Mouse (Mus musculus) MEL (cell line): Measurements from ENCODE around the gene Utp20.

Source experiments
- BHLHE40 ChIP-seq: IDR thresholded peaks from 2 replicates; pipeline ENCODE4 v1.6.1; 2012; ENCODE audit warnings: low read depth, mild to moderate bottlenecking, inconsistent platforms, low read length, improper control_type of control experiment, borderline replicate concordance
- CTCF ChIP-seq, 3 experiments: IDR thresholded peaks in 2 of 3; conservative IDR thresholded peaks in 1 of 3; 2 replicates each; pipeline ENCODE4 v1.5.1; 2011 to 2012; ENCODE audit warnings: low read length in 3 of 3, low read depth in 2 of 3, mild to moderate bottlenecking in 2 of 3, improper control_type of control experiment in 1 of 3, inconsistent platforms in 1 of 3, mixed read lengths in 1 of 3, moderate library complexity in 1 of 3; ENCODE audit not compliant: control insufficient read depth in 1 of 3, insufficient read depth in 1 of 3, poor library complexity in 1 of 3, severe bottlenecking in 1 of 3
- EP300 ChIP-seq, 2 experiments: IDR thresholded peaks; 2 replicates each; pipeline ENCODE4 v1.6.1; 2011; ENCODE audit warnings: improper control_type of control experiment in 2 of 2, low read length in 2 of 2, low read depth in 1 of 2, mild to moderate bottlenecking in 1 of 2
- HCFC1 ChIP-seq: IDR thresholded peaks from 2 replicates; pipeline ENCODE4 v1.6.1; 2012; ENCODE audit warnings: low read depth, mild to moderate bottlenecking, inconsistent platforms, low read length, improper control_type of control experiment, moderate library complexity
- JUND ChIP-seq: IDR thresholded peaks from 2 replicates; pipeline ENCODE4 v1.6.1; 2011; ENCODE audit warnings: low read depth, mild to moderate bottlenecking, improper control_type of control experiment, low read length
- MYC ChIP-seq: IDR thresholded peaks from 2 replicates; pipeline ENCODE4 v1.6.1; 2011; ENCODE audit warnings: low read depth, mild to moderate bottlenecking, low read length, improper control_type of control experiment, moderate library complexity
- RAD21 ChIP-seq: IDR thresholded peaks from 2 replicates; pipeline ENCODE4 v1.6.1; 2011; ENCODE audit warnings: mild to moderate bottlenecking, low read depth, low read length, improper control_type of control experiment
- SIN3A ChIP-seq: IDR thresholded peaks from 2 replicates; pipeline ENCODE4 v1.6.1; 2012; ENCODE audit warnings: low read length, improper control_type of control experiment, inconsistent platforms
- TBP ChIP-seq: IDR thresholded peaks from 2 replicates; pipeline ENCODE4 v1.8.0; 2011; ENCODE audit warnings: low read depth, low read length, improper control_type of control experiment
- UBTF ChIP-seq: IDR thresholded peaks from 2 replicates; pipeline ENCODE4 v1.6.1; 2012; ENCODE audit warnings: low read depth, mild to moderate bottlenecking, inconsistent platforms, low read length, improper control_type of control experiment, moderate library complexity, borderline replicate concordance; ENCODE audit not compliant: insufficient read depth
- ZKSCAN1 ChIP-seq: IDR thresholded peaks from 2 replicates; pipeline ENCODE4 v1.6.1; 2012; ENCODE audit warnings: low read depth, mild to moderate bottlenecking, inconsistent platforms, low read length, improper control_type of control experiment, moderate library complexity
- ZNF384 ChIP-seq: IDR thresholded peaks from 2 replicates; pipeline ENCODE4 v1.6.1; 2012; ENCODE audit warnings: low read depth, mild to moderate bottlenecking, inconsistent platforms, low read length, improper control_type of control experiment

DNA sequence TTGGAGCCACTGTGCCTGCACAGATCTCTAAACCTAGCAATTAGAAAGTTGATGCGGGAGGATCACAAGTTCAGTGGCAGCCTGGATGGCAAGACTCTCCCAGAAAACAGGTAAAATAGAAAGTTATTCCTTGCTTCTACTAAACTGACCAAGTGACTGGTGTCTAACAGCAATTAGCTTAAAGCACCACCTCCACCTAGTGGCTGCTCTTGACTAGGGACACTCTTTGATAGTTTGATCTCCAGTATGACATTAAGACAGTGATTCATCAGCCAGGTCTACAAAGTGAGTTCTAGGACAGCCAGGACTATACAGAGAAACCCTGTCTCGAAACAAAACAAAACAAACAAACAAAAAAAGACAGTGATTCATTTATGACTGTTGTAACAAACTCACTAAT lies 101.3 kb downstream of the Utp20 start:
- TF ChIP-seq CTCF (IDR thresholded peaks at IDR 0.05 in 2 of 3, conservative IDR thresholded peaks at IDR 0.05 in 1 of 3; ENCODE audit: control insufficient read depth in 1 of 3, insufficient read depth in 1 of 3, low read depth in 2 of 3, low read length in 3 of 3, poor library complexity in 1 of 3, severe bottlenecking in 1 of 3) = peak; percentile 39 to 81 (median 56)
- no peak for TF ChIP-seq HCFC1
- TF ChIP-seq MYC = no peak
- no peak for TF ChIP-seq BHLHE40
- TF ChIP-seq UBTF = no peak
- no peak for TF ChIP-seq TBP
- no peak for TF ChIP-seq SIN3A
- TF ChIP-seq ZNF384 = no peak
- no peak for TF ChIP-seq JUND
- no peak for TF ChIP-seq ZKSCAN1
- TF ChIP-seq EP300 (IDR thresholded peaks at IDR 0.05; ENCODE audit: low read depth in 1 of 2, low read length in 2 of 2) = no peak
- peak; percentile 80 for TF ChIP-seq RAD21
